Mouse (Mus musculus) cerebellum, adult 8-10 months (tissue): ENCODE results near the gene Tmem140.

ENCODE experiments used
- DNase-seq: peaks from one replicate; pipeline ENCODE4 v3.0.0; 2022

Tmem140 gene

DNA sequence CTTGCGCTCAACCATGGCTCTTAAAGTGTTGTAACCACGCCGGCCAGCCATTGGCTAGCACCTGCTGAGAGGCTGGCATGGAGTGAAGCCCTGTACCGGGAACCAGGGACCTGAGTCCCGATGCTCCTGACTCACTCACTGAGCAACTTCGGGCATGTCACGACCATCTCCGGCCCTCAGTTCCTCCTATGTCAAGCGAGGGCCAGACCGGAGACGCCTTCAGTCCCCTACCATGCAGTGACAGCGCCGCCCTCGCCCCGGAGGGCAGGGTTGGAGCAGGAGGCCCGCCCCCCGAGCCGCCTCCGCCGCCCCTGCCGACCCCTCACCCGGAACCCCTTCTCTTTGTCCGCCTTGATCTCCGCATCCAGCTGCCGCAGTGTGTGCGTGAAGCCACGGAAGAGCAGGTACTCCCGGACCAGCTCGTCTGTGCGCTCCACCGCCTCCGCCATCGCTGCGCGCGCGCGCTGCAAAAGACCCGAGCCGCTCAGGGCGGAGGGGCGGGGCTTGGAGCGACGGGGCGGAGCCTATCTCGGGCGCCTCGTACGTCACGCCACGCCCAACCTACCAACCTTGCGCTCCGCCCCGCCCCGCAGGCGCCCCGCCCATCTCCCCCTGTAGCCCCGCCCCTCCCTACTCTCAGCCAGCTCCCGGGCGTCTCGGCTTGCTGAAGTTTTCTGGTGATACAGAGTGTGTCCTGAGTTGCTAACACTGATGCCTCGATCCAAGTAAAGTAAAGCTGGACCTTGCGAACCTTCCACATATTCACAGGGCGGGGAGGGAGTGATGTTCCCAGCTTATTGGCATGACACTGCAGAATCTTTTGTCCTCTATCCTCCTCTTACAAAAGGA is 47.6 kb downstream of the Tmem140 start, which contains the start of gene Wdr91:
Gene Wdr91, minus strand, starts transcription at position 506 of the 849 bp plus-strand sequence.
- peak; percentile 92 for DNase-seq

DNA sequence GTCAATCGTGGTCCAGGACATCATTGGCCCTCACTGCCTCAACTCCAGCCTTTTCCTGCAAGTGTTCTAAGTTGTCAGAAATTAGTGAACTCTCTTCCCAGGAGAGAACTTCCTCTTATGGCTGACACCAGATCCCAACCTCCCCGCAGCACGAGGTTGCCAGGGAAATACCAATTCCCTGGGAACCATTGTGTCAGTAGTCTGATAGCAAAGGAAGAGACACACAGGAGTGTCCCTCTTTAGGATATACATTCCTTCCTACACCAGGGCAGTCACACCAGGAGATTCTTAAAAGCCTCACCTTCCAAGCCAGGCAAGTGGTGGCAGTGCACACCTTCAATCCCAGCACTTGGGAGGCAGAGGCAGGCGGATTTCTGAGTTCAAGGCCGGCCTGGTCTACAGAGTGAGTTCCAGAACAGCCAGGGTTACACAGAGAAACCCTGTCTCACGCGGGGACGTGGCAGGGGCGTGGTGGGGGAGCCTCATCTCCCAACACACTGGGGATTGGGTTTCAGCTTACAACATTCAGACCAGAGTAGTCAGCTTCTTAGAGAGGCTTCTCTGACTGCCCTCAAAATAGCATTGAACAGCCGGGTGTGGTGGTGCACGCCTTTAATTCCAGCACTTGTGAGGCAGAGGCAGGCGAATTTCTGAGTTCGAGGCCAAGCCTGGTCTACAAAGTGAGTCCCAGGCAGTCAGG is 50.5 kb downstream of the Tmem140 start:
- DNase-seq: no peak

DNA sequence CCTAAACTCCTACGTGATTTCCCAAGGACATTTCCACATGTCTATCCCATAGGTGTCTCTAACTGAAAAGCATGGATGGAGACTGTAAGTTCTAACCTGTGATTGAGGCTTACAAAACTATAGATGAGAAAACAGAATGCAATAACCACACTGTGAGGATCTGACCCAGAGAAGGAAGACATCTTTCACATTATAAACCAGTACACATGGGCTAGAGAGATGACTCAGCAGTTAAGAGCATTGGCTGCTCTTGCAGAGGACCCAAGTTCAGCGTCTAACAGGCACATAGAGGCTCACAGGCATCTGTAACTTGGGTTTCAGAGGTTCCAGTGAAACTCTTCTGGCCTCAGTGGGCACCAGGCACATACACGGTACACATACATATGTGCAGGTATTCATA is 51.5 kb downstream of the Tmem140 start:
- no peak for DNase-seq

DNA sequence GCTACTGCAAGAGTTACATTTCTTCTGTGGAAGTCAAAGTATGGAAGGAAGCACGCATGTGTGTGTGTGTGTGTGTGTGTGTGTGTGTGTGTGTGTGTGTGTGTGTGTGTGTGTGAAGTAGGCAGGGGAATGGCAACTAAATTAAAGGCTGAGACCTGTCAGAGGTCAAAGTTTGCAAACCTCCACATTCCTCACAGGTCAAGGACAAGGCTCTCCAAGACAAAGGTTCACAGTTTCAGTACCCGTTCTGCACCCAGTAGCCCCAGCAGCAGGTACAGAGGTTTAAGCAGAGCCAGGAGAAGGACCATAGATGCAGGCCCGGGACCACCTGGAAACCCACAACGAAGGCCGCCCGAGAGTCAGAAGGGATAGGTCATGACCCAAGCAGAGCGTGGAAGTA is 56.2 kb downstream of the Tmem140 start:
- DNase-seq: no peak

DNA sequence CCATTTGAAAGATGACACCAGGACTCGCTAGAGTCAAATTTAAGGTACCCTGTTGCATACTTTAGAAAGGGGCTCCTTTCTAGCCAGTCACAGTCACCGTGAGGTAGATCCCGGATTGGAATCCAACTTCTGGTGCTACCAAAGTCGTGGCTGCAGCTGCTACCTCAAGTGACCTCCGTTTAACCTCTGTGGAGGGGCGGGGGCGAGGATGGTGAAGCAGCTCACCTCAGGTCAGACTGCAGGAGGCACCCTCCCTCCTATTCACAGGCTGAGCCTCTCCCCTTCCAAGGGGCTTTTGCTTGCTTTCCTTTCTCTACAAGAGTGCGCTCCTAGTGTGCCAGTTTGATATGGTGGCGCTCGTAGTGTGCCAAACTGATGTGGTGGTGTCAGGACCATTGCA is 57.0 kb downstream of the Tmem140 start, which contains the start of gene Stra8:
Gene Stra8, plus strand, starts transcription at position 208 of the 400 bp plus-strand sequence.
- no peak for DNase-seq

GRCm38 (mm10) chr6:34920631-34921030 is 57.7 kb downstream of the Tmem140 start:
- no peak for DNase-seq

DNA sequence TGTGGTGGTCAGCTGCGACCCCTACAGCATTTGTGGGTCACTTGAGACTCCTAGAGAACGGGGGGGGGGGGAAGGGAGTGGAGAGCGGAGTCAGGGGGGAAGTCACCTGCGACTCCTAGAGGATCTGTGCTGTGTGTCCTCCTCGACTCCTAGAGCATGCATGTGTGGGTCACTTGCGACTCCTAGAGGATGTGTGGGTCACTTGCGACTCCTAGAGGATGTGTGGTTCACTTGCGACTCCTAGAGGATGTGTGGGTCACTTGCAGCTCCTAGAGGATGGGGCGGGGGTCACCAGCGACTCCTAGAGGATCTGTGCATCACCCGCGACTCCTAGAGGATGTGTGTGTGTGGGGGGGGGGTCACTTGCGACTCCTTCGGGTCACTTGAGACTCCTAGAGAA is 59.0 kb downstream of the Tmem140 start:
- DNase-seq: no peak
